Mouse (Mus musculus): ENCODE results near the gene Cxcl2. TPM values are rescaled to one million over a fixed set of nuclear protein-coding genes. Genes with fewer than 3 reads are reported as not detected.

The Cxcl2 gene
- polyA plus RNA-seq, 1 experiment from 2014 or later = not detected

DNA sequence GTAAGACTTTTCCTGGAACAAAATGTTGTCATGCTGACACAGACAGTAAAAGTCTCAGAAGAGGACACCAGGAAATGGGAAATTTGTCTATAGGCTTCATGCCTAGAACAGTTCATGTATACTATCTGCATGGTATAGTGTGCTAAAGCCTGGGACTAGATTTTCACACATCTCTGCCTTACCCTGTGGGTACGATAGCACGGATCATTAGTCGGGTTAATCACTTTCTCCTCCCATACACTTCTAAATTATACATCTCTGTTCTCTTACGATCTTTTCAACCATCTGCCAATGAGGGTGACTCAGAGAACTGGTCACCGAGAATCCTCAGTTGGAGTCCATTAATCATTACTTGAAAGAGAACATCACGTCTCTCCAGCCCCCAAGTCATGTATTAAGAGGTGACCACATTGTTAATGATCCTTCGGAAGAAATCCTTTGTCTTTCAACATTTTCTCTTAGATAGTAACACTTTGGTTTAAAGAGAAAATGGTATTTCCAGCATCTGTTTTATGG, 23.3 kb upstream of the Cxcl2 start:
- Histone ChIP-seq H3K4me3 (no peak overlapping the region), H3K27me3 (no peaks in the 10 kb centered on the region), H3K36me3 (no peaks in the 10 kb centered on the region), H3K4me2 (no peak overlapping the region), H3K27ac (replicated peaks) (no peak overlapping the region), H3K9me3 (no peaks in the 10 kb centered on the region), H3K4me1 (replicated peaks) (no peaks in the 10 kb centered on the region), H3K9ac (no peak overlapping the region)
- ATAC-seq (ENCODE audit: low read depth) = no peak
- WGBS = 56% methylated on average over 7 of the region's 7 CpGs

DNA sequence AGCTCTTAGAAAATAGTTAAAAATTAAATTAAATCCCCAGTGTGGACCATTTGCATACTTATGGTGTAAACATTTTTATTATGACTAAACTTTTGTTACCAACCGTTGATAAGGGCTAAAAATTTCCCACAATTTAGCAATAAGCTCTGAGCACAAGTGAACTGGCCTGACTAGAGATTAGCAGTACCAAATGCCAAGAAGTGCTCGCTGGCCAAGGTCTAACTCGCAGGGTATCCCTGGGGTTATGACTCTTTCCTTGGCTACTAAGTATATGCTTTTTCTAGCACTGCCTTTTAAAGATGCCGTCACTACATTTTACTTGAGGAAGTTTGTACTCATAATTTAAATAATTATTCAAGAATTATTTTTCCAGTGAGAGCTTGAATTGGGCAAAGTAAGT, 22.6 kb upstream of the Cxcl2 start:
- Histone ChIP-seq H3K27ac (replicated peaks) (no peak overlapping the region), H3K4me2 (no peak overlapping the region), H3K36me3 (no peaks in the 10 kb centered on the region), H3K9ac (no peak overlapping the region), H3K4me1 (replicated peaks) (no peaks in the 10 kb centered on the region), H3K4me3 (no peak overlapping the region), H3K9me3 (no peaks in the 10 kb centered on the region), H3K27me3 (no peaks in the 10 kb centered on the region)
- no peak for ATAC-seq (ENCODE audit: low read depth)
- 91% methylated on average over 4 of the region's 4 CpGs for WGBS

GRCm38 (mm10) chr5:90881682-90882081, 22.0 kb upstream of the Cxcl2 start:
- no peak overlapping the region for H3K4me2 ChIP-seq
- no peaks in the 10 kb centered on the region for H3K4me1 ChIP-seq (replicated peaks)
- no peak overlapping the region for H3K4me3 ChIP-seq
- WGBS = 90% methylated on average over 5 of the region's 5 CpGs
- no peak overlapping the region for H3K27ac ChIP-seq (replicated peaks)
- no peak overlapping the region for H3K9ac ChIP-seq
- no peak for ATAC-seq (ENCODE audit: low read depth)
- no peaks in the 10 kb centered on the region for H3K9me3 ChIP-seq
- no peaks in the 10 kb centered on the region for H3K36me3 ChIP-seq
- H3K27me3 ChIP-seq = no peaks in the 10 kb centered on the region

DNA sequence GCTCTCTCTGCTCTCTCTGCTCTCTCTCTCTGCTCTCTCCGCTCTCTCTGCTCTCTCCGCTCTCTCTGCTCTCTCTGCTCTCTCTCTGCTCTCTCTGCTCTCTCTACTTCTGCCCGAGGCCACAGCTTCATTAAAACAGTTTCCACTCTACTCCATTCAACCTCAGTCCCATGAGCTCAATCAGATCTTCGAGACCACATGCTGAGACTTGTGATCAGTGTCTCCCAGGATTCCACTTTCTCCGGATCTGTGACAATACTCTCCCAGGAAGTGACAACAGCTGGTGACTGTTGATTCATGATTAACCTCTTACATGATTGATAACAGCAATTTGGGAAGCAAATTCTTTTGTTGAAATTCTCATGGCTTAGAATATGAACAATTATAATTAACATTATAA, 21.5 kb upstream of the Cxcl2 start:
- Histone ChIP-seq H3K9me3 (no peaks in the 10 kb centered on the region), H3K9ac (no peak overlapping the region), H3K4me2 (no peak overlapping the region), H3K4me3 (no peak overlapping the region), H3K36me3 (no peaks in the 10 kb centered on the region), H3K4me1 (replicated peaks) (no peaks in the 10 kb centered on the region), H3K27ac (replicated peaks) (no peak overlapping the region), H3K27me3 (no peaks in the 10 kb centered on the region)
- 81% methylated on average over 5 of the region's 5 CpGs for WGBS
- no peak for ATAC-seq (ENCODE audit: low read depth)

DNA sequence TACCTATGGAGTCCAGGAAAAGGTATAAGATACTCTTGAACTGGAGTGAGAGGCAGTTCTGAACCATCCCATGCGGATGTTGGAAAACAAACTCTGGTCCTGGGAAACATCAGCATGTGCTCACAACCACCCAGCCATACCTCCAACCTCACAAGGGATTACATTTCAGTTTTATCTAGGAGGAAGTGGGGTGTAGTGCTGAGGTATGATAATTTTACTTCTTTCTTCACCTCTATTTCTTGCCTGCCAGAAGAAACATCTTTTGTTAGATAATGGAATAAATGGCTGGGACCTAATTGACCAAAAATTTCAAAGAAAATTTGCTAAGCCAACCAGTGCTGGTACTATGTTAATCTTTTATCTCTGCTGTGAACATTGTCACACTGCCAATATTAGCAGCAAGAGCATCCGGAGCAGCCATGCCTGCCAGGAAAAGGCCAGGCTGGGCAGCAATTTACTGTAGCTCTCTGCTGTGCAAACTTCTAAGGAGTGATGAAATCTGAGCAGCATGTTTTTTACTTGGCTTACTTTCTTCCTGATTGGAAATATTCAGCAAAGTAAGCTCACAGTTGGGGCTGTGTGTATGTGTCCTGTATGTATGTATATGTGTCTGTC, 18.9 kb upstream of the Cxcl2 start:
- H3K27ac ChIP-seq (replicated peaks) = no peak overlapping the region
- ATAC-seq (ENCODE audit: low read depth) = no peak
- no peak overlapping the region for H3K9ac ChIP-seq
- H3K4me3 ChIP-seq = no peak overlapping the region
- no peaks in the 10 kb centered on the region for H3K36me3 ChIP-seq
- no peaks in the 10 kb centered on the region for H3K9me3 ChIP-seq
- no peak overlapping the region for H3K4me2 ChIP-seq
- H3K27me3 ChIP-seq = no peaks in the 10 kb centered on the region
- 85% methylated on average over 2 of the region's 2 CpGs for WGBS
- H3K4me1 ChIP-seq (replicated peaks) = no peaks in the 10 kb centered on the region

- no peak overlapping the region for H3K27ac ChIP-seq (replicated peaks)
- H3K4me3 ChIP-seq = no peak overlapping the region
- H3K36me3 ChIP-seq = no peaks in the 10 kb centered on the region
- H3K4me2 ChIP-seq = no peak overlapping the region
- H3K9ac ChIP-seq = no peak overlapping the region
- no peak for ATAC-seq (ENCODE audit: low read depth)
- no peaks in the 10 kb centered on the region for H3K9me3 ChIP-seq
- 0 out of 2 replicates have a peak, but pooled peaks cover 5% of the 10 kb centered on the region for H3K27me3 ChIP-seq
- 84% methylated on average over 5 of the region's 5 CpGs for WGBS
- H3K4me1 ChIP-seq (replicated peaks) = peaks cover 10% of the 10 kb centered on the region; the same call in 1 of the 2 replicates
Observed at GRCm38 (mm10) chr5:90888661-90889060, 15.0 kb upstream of the Cxcl2 start.

- Histone ChIP-seq H3K9ac (peak within 1 kb of the TSS; percentile 64), H3K9me3 (no peaks in the 10 kb centered on the region), H3K27me3 (0 out of 2 replicates have a peak, but pooled peaks cover 5% of the 10 kb centered on the region), H3K4me2 (peak within 1 kb of the TSS; percentile 79), H3K4me1 (replicated peaks) (peaks cover 10% of the 10 kb centered on the region; the same call in 1 of the 2 replicates), H3K27ac (replicated peaks) (no peak within 1 kb of the TSS), H3K4me3 (peak within 1 kb of the TSS; percentile 42), H3K36me3 (no peaks in the 10 kb centered on the region)
- ATAC-seq (ENCODE audit: low read depth) = peak; percentile 85
- WGBS = 8% methylated on average over 29 of the region's 30 CpGs
Observed at GRCm38 (mm10) chr5:90890519-90891463, 12.9 kb upstream of the Cxcl2 start, which contains the start of gene Cxcl1. TSS of gene Cxcl1 (plus strand) at chr5:90891241.

DNA sequence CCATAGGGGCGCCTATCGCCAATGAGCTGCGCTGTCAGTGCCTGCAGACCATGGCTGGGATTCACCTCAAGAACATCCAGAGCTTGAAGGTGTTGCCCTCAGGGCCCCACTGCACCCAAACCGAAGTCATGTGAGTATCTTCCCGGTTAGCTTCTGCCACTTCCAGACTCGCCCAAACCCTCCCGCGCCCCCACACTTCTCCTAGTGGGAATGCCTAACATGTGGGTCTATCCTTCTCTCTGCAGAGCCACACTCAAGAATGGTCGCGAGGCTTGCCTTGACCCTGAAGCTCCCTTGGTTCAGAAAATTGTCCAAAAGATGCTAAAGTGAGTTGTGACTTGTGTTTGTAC, 12.2 kb upstream of the Cxcl2 start:
- H3K4me3 ChIP-seq = peak overlapping the region; percentile 42
- H3K9me3 ChIP-seq = no peaks in the 10 kb centered on the region
- no peaks in the 10 kb centered on the region for H3K36me3 ChIP-seq
- peak overlapping the region; percentile 79 for H3K4me2 ChIP-seq
- H3K27ac ChIP-seq (replicated peaks) = no peak overlapping the region
- H3K9ac ChIP-seq = peak overlapping the region; percentile 64
- no peak for ATAC-seq (ENCODE audit: low read depth)
- H3K4me1 ChIP-seq (replicated peaks) = peaks cover 10% of the 10 kb centered on the region; the same call in 1 of the 2 replicates
- WGBS = 34% methylated on average over 10 of the region's 10 CpGs
- 0 out of 2 replicates have a peak, but pooled peaks cover 5% of the 10 kb centered on the region for H3K27me3 ChIP-seq

- H3K4me2 ChIP-seq = no peak overlapping the region
- H3K27ac ChIP-seq (replicated peaks) = no peak overlapping the region
- no peaks in the 10 kb centered on the region for H3K9me3 ChIP-seq
- H3K4me1 ChIP-seq (replicated peaks) = peaks cover 10% of the 10 kb centered on the region; the same call in 1 of the 2 replicates
- no peak overlapping the region for H3K4me3 ChIP-seq
- no peaks in the 10 kb centered on the region for H3K36me3 ChIP-seq
- 77% methylated on average over 8 of the region's 8 CpGs for WGBS
- 0 out of 2 replicates have a peak, but pooled peaks cover 5% of the 10 kb centered on the region for H3K27me3 ChIP-seq
- no peak for ATAC-seq (ENCODE audit: low read depth)
- no peak overlapping the region for H3K9ac ChIP-seq
Observed at GRCm38 (mm10) chr5:90894231-90894630, 9.4 kb upstream of the Cxcl2 start.

DNA sequence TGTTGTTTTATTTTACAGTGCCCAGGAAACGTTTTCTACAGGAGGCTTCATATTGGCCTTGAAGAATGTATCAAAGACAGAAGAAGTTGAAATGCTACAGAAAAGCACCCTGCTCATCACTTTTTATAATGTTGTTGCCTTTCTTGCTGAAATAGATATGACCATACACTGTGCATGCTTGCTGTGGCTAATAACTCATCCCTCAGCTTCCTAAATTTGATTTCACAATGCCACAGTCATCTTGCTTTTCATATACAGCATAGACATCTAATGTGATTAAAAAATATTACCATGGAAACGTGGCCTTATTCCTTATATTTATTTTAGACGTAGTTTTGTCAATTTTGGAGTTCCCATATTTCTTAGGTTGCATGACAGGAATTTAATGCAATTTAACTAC, 6.2 kb upstream of the Cxcl2 start:
- Histone ChIP-seq H3K9me3 (no peaks in the 10 kb centered on the region), H3K27me3 (no peaks in the 10 kb centered on the region), H3K4me2 (no peak overlapping the region), H3K36me3 (no peaks in the 10 kb centered on the region), H3K9ac (no peak overlapping the region), H3K27ac (replicated peaks) (no peak overlapping the region), H3K4me1 (replicated peaks) (peaks cover 10% of the 10 kb centered on the region; the same call in 1 of the 2 replicates), H3K4me3 (no peak overlapping the region)
- ATAC-seq (ENCODE audit: low read depth) = no peak
- WGBS = 73% methylated on average over 3 of the region's 3 CpGs

GRCm38 (mm10) chr5:90899308-90899707, 4.4 kb upstream of the Cxcl2 start:
- no peak overlapping the region for H3K27ac ChIP-seq (replicated peaks)
- ATAC-seq (ENCODE audit: low read depth) = no peak
- no peaks in the 10 kb centered on the region for H3K36me3 ChIP-seq
- peaks cover 22% of the 10 kb centered on the region for H3K4me1 ChIP-seq (replicated peaks)
- H3K27me3 ChIP-seq = peaks cover 8% of the 10 kb centered on the region
- no peaks in the 10 kb centered on the region for H3K9me3 ChIP-seq
- H3K9ac ChIP-seq = no peak overlapping the region
- H3K4me2 ChIP-seq = no peak overlapping the region
- H3K4me3 ChIP-seq = no peak overlapping the region
- WGBS = 82% methylated on average over 5 of the region's 5 CpGs

DNA sequence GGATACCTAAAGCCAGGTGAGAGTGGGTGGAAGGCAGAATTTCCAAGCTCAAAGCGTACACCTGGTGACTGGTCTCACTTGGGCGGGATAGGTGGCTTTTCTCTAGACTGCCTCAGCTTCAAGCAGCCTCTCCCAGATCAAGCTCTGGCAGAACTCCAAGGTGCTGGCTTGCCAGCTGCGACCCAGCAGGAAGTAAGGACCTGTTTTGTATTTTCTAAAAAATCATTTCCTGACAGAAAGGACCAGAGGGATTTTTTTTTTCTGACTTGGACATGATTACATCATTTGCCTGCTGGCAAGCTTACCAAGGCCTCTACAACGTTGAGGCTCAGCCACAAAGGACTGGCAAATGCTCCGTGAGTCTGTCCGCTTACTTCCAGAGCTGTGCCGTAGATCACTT, 3.5 kb upstream of the Cxcl2 start:
- H3K4me2 ChIP-seq = no peak overlapping the region
- no peak overlapping the region for H3K27ac ChIP-seq (replicated peaks)
- H3K4me1 ChIP-seq (replicated peaks) = peaks cover 22% of the 10 kb centered on the region
- no peaks in the 10 kb centered on the region for H3K9me3 ChIP-seq
- H3K36me3 ChIP-seq = no peaks in the 10 kb centered on the region
- H3K4me3 ChIP-seq = no peak overlapping the region
- H3K9ac ChIP-seq = no peak overlapping the region
- H3K27me3 ChIP-seq = peaks cover 16% of the 10 kb centered on the region
- 51% methylated on average over 7 of the region's 7 CpGs for WGBS
- ATAC-seq (ENCODE audit: low read depth) = no peak
